Mouse (Mus musculus): ENCODE results near the gene Speer4b. TPM values are rescaled to one million over a fixed set of nuclear protein-coding genes. Genes with fewer than 3 reads are reported as not detected.

The Speer4b gene
- not detected in 2 replicates for polyA plus RNA-seq (2015; fragmentation: Nextera tagmentation; extraction: Ambion mirVana)

GRCm38 (mm10) chr5:27501338-27501737 lies at the start of gene Speer4b:
Gene Speer4b (minus strand): TSS chr5:27501438.

Measured in urinary bladder, postnatal 0 days (tissue).